Mouse (Mus musculus) kidney, embryonic 14.5 days (tissue): ENCODE data around the gene Disp1. TPM values are rescaled to one million over a fixed set of nuclear protein-coding genes. Genes with fewer than 3 reads are reported as not detected.
A peak's percentile ranks its signal among the peaks of the same experiment; 100 is the strongest.

Experiments
- ATAC-seq: fragments of 200-750 bp; cut with Nextera tagmentation; 2 replicates; pipeline ENCODE4 v1.8.0; 2017; ENCODE audit warnings: moderate number of reproducible peaks, mild to moderate bottlenecking, moderate TSS enrichment, moderate library complexity; ENCODE audit not compliant: low FRiP score, low TSS enrichment
- H3K27ac ChIP-seq: fragments of 300-500 bp; sonication (generic); 2 replicates; pipeline ENCODE4 v1.5.1; 2014; ENCODE audit warnings: low read depth, mild to moderate bottlenecking, low read length, moderate library complexity, mixed read lengths
- H3K27me3 ChIP-seq: fragments of 300-500 bp; sonication (generic); 2 replicates; pipeline ENCODE4 v1.6.1; 2014; ENCODE audit warnings: mild to moderate bottlenecking, low read length; ENCODE audit not compliant: control insufficient read depth, insufficient read depth
- H3K36me3 ChIP-seq: fragments of 300-500 bp; sonication (generic); 2 replicates; pipeline ENCODE4 v1.6.1; 2014; ENCODE audit warnings: low read length, mixed read lengths; ENCODE audit not compliant: control insufficient read depth, insufficient read depth
- H3K4me1 ChIP-seq: fragments of 300-500 bp; sonication (generic); 2 replicates; pipeline ENCODE4 v1.6.1; 2014; ENCODE audit warnings: low read length, mixed read lengths; ENCODE audit not compliant: control insufficient read depth, insufficient read depth
- H3K4me2 ChIP-seq: fragments of 300-500 bp; sonication (generic); replicated peaks from 2 replicates; pipeline ENCODE4 v1.6.1; 2014; ENCODE audit warnings: low read depth, mild to moderate bottlenecking, low read length
- H3K4me3 ChIP-seq: fragments of 300-500 bp; sonication (generic); 2 replicates; pipeline ENCODE4 v1.5.1; 2014; ENCODE audit warnings: mild to moderate bottlenecking, low read length
- H3K9ac ChIP-seq: fragments of 300-500 bp; sonication (generic); 2 replicates; pipeline ENCODE4 v1.6.1; 2014; ENCODE audit warnings: low read depth, mild to moderate bottlenecking, low read length, moderate library complexity
- H3K9me3 ChIP-seq: fragments of 300-500 bp; sonication (generic); 2 replicates; pipeline ENCODE4 v1.6.1; 2016; ENCODE audit warnings: low read length; ENCODE audit not compliant: control insufficient read depth
- WGBS: fragments of 180-500 bp; shearing (Covaris S2); extraction: QIAGEN DNeasy Blood & Tissue Kit; methylation state at CpG from one replicate; pipeline ENCODE4 v1.1.7; 2014; 5-methylcytosine and 5-hydroxymethylcytosine counted together
- polyA plus RNA-seq: library from polyadenylated mRNA; unstranded; fragments of >200 nt; fragmentation: Nextera tagmentation; extraction: Ambion mirVana; gene quantifications from 2 replicates; pipeline ENCODE4 v1.2.1, GENCODE M21; 2014

The Disp1 gene
- 9.6 and 16.9 TPM in 2 replicates for polyA plus RNA-seq

- peak; percentile 95 for ATAC-seq
- H3K9me3 ChIP-seq: no peaks in the 10 kb centered on the region
- peak within 1 kb of the TSS; percentile 69 for H3K4me3 ChIP-seq
- H3K36me3 ChIP-seq: no peaks in the 10 kb centered on the region
- H3K4me2 ChIP-seq: peak within 1 kb of the TSS; percentile 68
- WGBS: 3% methylated on average over 56 of the region's 56 CpGs
- 0 out of 2 replicates have a peak, but pooled peaks cover 5% of the 10 kb centered on the region for H3K4me1 ChIP-seq
- no peaks in the 10 kb centered on the region for H3K27me3 ChIP-seq
- peak within 1 kb of the TSS; percentile 24; the same call in 1 of the 2 replicates for H3K27ac ChIP-seq
- H3K9ac ChIP-seq: peak within 1 kb of the TSS; percentile 84
Measured at GRCm38 (mm10) chr1:183220796-183221718, at the start of gene Disp1. Disp1 (minus strand) TSS chr1:183221522.

- H3K9me3 ChIP-seq: no peaks in the 10 kb centered on the region
- 68% methylated on average over 6 of the region's 6 CpGs for WGBS
- ATAC-seq: no peak
Measured at GRCm38 (mm10) chr1:183267666-183268065, 46.3 kb upstream of the Disp1 start.

GRCm38 (mm10) chr1:183265921-183266467 lies 44.7 kb upstream of the Disp1 start:
- no peak overlapping the region for H3K27ac ChIP-seq
- 63% methylated on average over 14 of the region's 14 CpGs for WGBS
- ATAC-seq: no peak
- no peak overlapping the region for H3K9ac ChIP-seq
- no peak overlapping the region for H3K4me2 ChIP-seq
- no peaks in the 10 kb centered on the region for H3K9me3 ChIP-seq
- no peaks in the 10 kb centered on the region for H3K27me3 ChIP-seq
- no peak overlapping the region for H3K4me3 ChIP-seq
- H3K4me1 ChIP-seq: no peaks in the 10 kb centered on the region
- no peaks in the 10 kb centered on the region for H3K36me3 ChIP-seq

More at GRCm38 (mm10) chr1:183267666-183268065, 46.3 kb upstream of the Disp1 start:
- no peak overlapping the region for H3K4me3 ChIP-seq
- H3K27me3 ChIP-seq: no peaks in the 10 kb centered on the region
- H3K4me1 ChIP-seq: no peaks in the 10 kb centered on the region
- H3K36me3 ChIP-seq: no peaks in the 10 kb centered on the region
- no peak overlapping the region for H3K9ac ChIP-seq
- H3K4me2 ChIP-seq: no peak overlapping the region
- H3K27ac ChIP-seq: no peak overlapping the region

- H3K9me3 ChIP-seq: no peaks in the 10 kb centered on the region
- no peaks in the 10 kb centered on the region for H3K27me3 ChIP-seq
- WGBS: 80% methylated on average over 13 of the region's 13 CpGs
- ATAC-seq: no peak
- no peaks in the 10 kb centered on the region for H3K4me1 ChIP-seq
- no peak overlapping the region for H3K27ac ChIP-seq
- no peak overlapping the region for H3K4me3 ChIP-seq
- H3K4me2 ChIP-seq: no peak overlapping the region
- no peaks in the 10 kb centered on the region for H3K36me3 ChIP-seq
- H3K9ac ChIP-seq: no peak overlapping the region
Measured at GRCm38 (mm10) chr1:183264145-183265008, 43.1 kb upstream of the Disp1 start.

GRCm38 (mm10) chr1:183252574-183252973 lies 31.3 kb upstream of the Disp1 start:
- Histone ChIP-seq H3K4me2 (no peak overlapping the region), H3K9me3 (no peaks in the 10 kb centered on the region), H3K4me1 (no peaks in the 10 kb centered on the region), H3K36me3 (no peaks in the 10 kb centered on the region), H3K4me3 (no peak overlapping the region), H3K27me3 (no peaks in the 10 kb centered on the region), H3K27ac (no peak overlapping the region), H3K9ac (no peak overlapping the region)
- WGBS: 62% methylated on average over 10 of the region's 10 CpGs
- ATAC-seq: no peak

- Histone ChIP-seq H3K4me3 (no peak overlapping the region), H3K4me2 (no peak overlapping the region), H3K27me3 (no peaks in the 10 kb centered on the region), H3K27ac (no peak overlapping the region), H3K4me1 (no peaks in the 10 kb centered on the region), H3K36me3 (no peaks in the 10 kb centered on the region), H3K9me3 (no peaks in the 10 kb centered on the region), H3K9ac (no peak overlapping the region)
- 77% methylated on average over 2 of the region's 2 CpGs for WGBS
- no peak for ATAC-seq
Measured at GRCm38 (mm10) chr1:183251818-183252217, 30.5 kb upstream of the Disp1 start.

GRCm38 (mm10) chr1:183250612-183251011 lies 29.3 kb upstream of the Disp1 start:
- H3K9ac ChIP-seq: no peak overlapping the region
- H3K4me3 ChIP-seq: no peak overlapping the region
- H3K4me1 ChIP-seq: no peaks in the 10 kb centered on the region
- no peak overlapping the region for H3K4me2 ChIP-seq
- no peaks in the 10 kb centered on the region for H3K36me3 ChIP-seq
- no peak overlapping the region for H3K27ac ChIP-seq
- ATAC-seq: no peak
- H3K9me3 ChIP-seq: no peaks in the 10 kb centered on the region
- 84% methylated on average over 4 of the region's 4 CpGs for WGBS
- H3K27me3 ChIP-seq: no peaks in the 10 kb centered on the region

GRCm38 (mm10) chr1:183248144-183248543 lies 26.8 kb upstream of the Disp1 start:
- WGBS: 53% methylated on average over 1 of the region's 1 CpGs
- no peak for ATAC-seq
- no peaks in the 10 kb centered on the region for H3K27me3 ChIP-seq

More at GRCm38 (mm10) chr1:183248144-183248543, 26.8 kb upstream of the Disp1 start:
- H3K4me3 ChIP-seq: no peak overlapping the region
- H3K9ac ChIP-seq: no peak overlapping the region
- H3K4me2 ChIP-seq: no peak overlapping the region
- H3K9me3 ChIP-seq: no peaks in the 10 kb centered on the region; the same call in 1 of the 2 replicates
- H3K27ac ChIP-seq: no peak overlapping the region
- H3K4me1 ChIP-seq: no peaks in the 10 kb centered on the region
- no peaks in the 10 kb centered on the region for H3K36me3 ChIP-seq
